9 mouse cellular contexts compared by ENCODE assay signal in genomic region chr3:51353325-51354033, GRCm38 (mm10). TPM values are rescaled to one million over a fixed set of nuclear protein-coding genes. Genes with fewer than 3 reads are reported as not detected.
DNase-seq lines count a peak whose midpoint lies in the region; ATAC-seq lines count a peak whose summit lies in the region.
"Had no signal": no experiment of that assay in that cellular context is flagged by ENCODE, and none has a peak within 500 bp of the region (broad histone marks: within the 10 kb centered on the region; RNA-seq: fewer than 3 reads in every experiment).

No protein-coding gene starts in this region.

- H3K4me2 ChIP-seq in limb, embryonic 11.5 days (ENCODE audit: low read depth, severe bottlenecking), result no peak overlapping the region
- H3K4me2 ChIP-seq: hindbrain, embryonic 15.5 days had no signal

- no peak for ATAC-seq in limb, embryonic 11.5 days (ENCODE audit: insufficient number of reproducible peaks, low FRiP score, low TSS enrichment, low read depth)

- intact Hi-C loops in gastrocnemius, postnatal 36 days (cut with DNase I), result loop anchor here (1.0 to 5.0 kb wide), 2 partner anchors 64 to 116 kb away; no protein-coding TSS in a partner anchor

- no peak overlapping the region for H3K4me3 ChIP-seq in limb, embryonic 11.5 days (ENCODE audit: low read depth, low read length)
- no peak overlapping the region for H3K4me3 ChIP-seq in limb, embryonic 10.5 days
- H3K4me3 ChIP-seq: hindbrain, embryonic 15.5 days had no signal

- 68% methylated on average over 4 of the region's 4 CpGs for WGBS in limb, embryonic 11.5 days
- WGBS in limb, embryonic 10.5 days, result 72% methylated on average over 4 of the region's 4 CpGs

- H3K4me1 ChIP-seq in limb, embryonic 11.5 days (ENCODE audit: control insufficient read depth, insufficient read depth, low read length), result no peaks in the 10 kb centered on the region
- H3K4me1 ChIP-seq in limb, embryonic 10.5 days, result 0 out of 2 replicates have a peak, but pooled peaks cover 3% of the 10 kb centered on the region

- H3K9me3 ChIP-seq in limb, embryonic 11.5 days (ENCODE audit: control insufficient read depth, low read length), result no peaks in the 10 kb centered on the region
- H3K9me3 ChIP-seq in limb, embryonic 10.5 days (replicated peaks), result no peaks in the 10 kb centered on the region
- H3K9me3 ChIP-seq: hindbrain, embryonic 15.5 days had no signal

- no peaks in the 10 kb centered on the region for H3K36me3 ChIP-seq in limb, embryonic 11.5 days (ENCODE audit: control insufficient read depth, insufficient read depth, low read length)
- no peaks in the 10 kb centered on the region for H3K36me3 ChIP-seq in limb, embryonic 10.5 days
- H3K36me3 ChIP-seq: hindbrain, embryonic 15.5 days had no signal

- no peak overlapping the region for H3K9ac ChIP-seq in limb, embryonic 11.5 days (ENCODE audit: low read length)
- H3K9ac ChIP-seq: hindbrain, embryonic 15.5 days had no signal

- no peaks in the 10 kb centered on the region for H3K27me3 ChIP-seq in limb, embryonic 11.5 days (ENCODE audit: control insufficient read depth, insufficient read depth, low read length)
- no peaks in the 10 kb centered on the region for H3K27me3 ChIP-seq in limb, embryonic 10.5 days (ENCODE audit: low read depth, poor library complexity, severe bottlenecking)

- no peak overlapping the region for H3K27ac ChIP-seq in limb, embryonic 11.5 days (replicated peaks; ENCODE audit: low read depth, low read length)
- no peak overlapping the region for H3K27ac ChIP-seq in limb, embryonic 10.5 days
- H3K27ac ChIP-seq: hindbrain, embryonic 15.5 days had no signal

- DNase-seq in cerebellum, postnatal 14 days, result peak; percentile 47 to 73
- no peak for DNase-seq in cerebellum, adult 11-12 months
- DNase-seq in limb, embryonic 11.5 days (ENCODE audit: low spot score), result peak; percentile 60
- no peak for DNase-seq in limb, embryonic 10.5 days (ENCODE audit: low spot score)
- DNase-seq in ZHBTc4 (ENCODE audit: low read depth, low spot score), result peak; percentile 71
- DNase-seq in gastrocnemius, postnatal 36 days, result peak; percentile 37 to 44
- DNase-seq in lung, postnatal 14 days, result peak; percentile 78
- peak; percentile 72 for DNase-seq in thymus, postnatal 0 days (ENCODE audit: low spot score)

RNA-seq across cellular contexts. Expression of gene Elf2, which starts 13.0 kb away (rescaled TPM):
- 47.9 and 54.0 TPM in 2 replicates for polyA plus RNA-seq in limb, embryonic 11.5 days (2014; fragmentation: Nextera tagmentation; extraction: Ambion mirVana)
- polyA plus RNA-seq in limb, embryonic 10.5 days (2016; fragmentation: Nextera tagmentation; extraction: Ambion mirVana), result 39.8 and 44.3 TPM in 2 replicates
- total RNA-seq in gastrocnemius, postnatal 36 days (2021), result 10 to 100 TPM; 48.9 to 49.7 TPM
- 80.8 and 86.1 TPM in 2 replicates for polyA plus RNA-seq in thymus, postnatal 0 days (2015; fragmentation: Nextera tagmentation; extraction: Ambion mirVana)

RNA-seq across cellular contexts. Expression of gene Mgarp, which starts 43.1 kb away (rescaled TPM):
- polyA plus RNA-seq in limb, embryonic 11.5 days (2014; fragmentation: Nextera tagmentation; extraction: Ambion mirVana), result 2.4 and 5.0 TPM in 2 replicates
- 3.8 and 4.9 TPM in 2 replicates for polyA plus RNA-seq in limb, embryonic 10.5 days (2016; fragmentation: Nextera tagmentation; extraction: Ambion mirVana)
- under 1 TPM; 0.20 to 0.27 TPM for total RNA-seq in gastrocnemius, postnatal 36 days (2021)
- polyA plus RNA-seq in thymus, postnatal 0 days (2015; fragmentation: Nextera tagmentation; extraction: Ambion mirVana), result 0.72 and 1.0 TPM in 2 replicates

RNA-seq across cellular contexts. Expression of gene Ndufc1, which starts 55.3 kb away (rescaled TPM):
- polyA plus RNA-seq in limb, embryonic 11.5 days (2014; fragmentation: Nextera tagmentation; extraction: Ambion mirVana), result 663 and 706 TPM in 2 replicates
- polyA plus RNA-seq in limb, embryonic 10.5 days (2016; fragmentation: Nextera tagmentation; extraction: Ambion mirVana), result 565 and 602 TPM in 2 replicates
- 1,000 to 10,000 TPM; 1,029 to 1,117 TPM for total RNA-seq in gastrocnemius, postnatal 36 days (2021)
- polyA plus RNA-seq in thymus, postnatal 0 days (2015; fragmentation: Nextera tagmentation; extraction: Ambion mirVana), result 835 and 844 TPM in 2 replicates

Comparison
In these comparisons a context has a peak if more than half of its experiments do, and no peak if none do; other contexts are left out.
1. DNase-seq: peak in cerebellum, postnatal 14 days (2 of 2), limb, embryonic 11.5 days (single experiment), ZHBTc4 (single experiment), gastrocnemius, postnatal 36 days (2 of 2), lung, postnatal 14 days (single experiment) and thymus, postnatal 0 days (single experiment); none in cerebellum, adult 11-12 months (single experiment) and limb, embryonic 10.5 days (single experiment).